Mouse (Mus musculus) midbrain, embryonic 14.5 days (tissue): ENCODE data around the gene Zfp72. TPM values are rescaled to one million over a fixed set of nuclear protein-coding genes. Genes with fewer than 3 reads are reported as not detected.

Experiments
- microRNA counts: library from miRNA; unstranded; fragments of <30 nt; microRNA quantifications from one replicate; lab custom pipeline; 2016
- microRNA-seq: library from miRNA; unstranded; fragments of <30 nt; microRNA quantifications from one replicate; pipeline ENCODE4, GENCODE M21; 2016
- polyA plus RNA-seq: library from polyadenylated mRNA; unstranded; fragments of >200 nt; fragmentation: Nextera tagmentation; extraction: Ambion mirVana; gene quantifications from 2 replicates; pipeline ENCODE4 v1.2.1, GENCODE M21; 2014

Zfp72 gene
- polyA plus RNA-seq, 1 experiment from 2014 or later, result 7.3 TPM

MicroRNAs within 50 kb of the gene (microRNA counts, 519-probe panel; counts per million panel counts)
- not detected for microRNA mmu-miR-692 (lab: Ali Mortazavi, UCI)

Small RNA genes lying within 50 kb of the gene (microRNA-seq; reads per million reads assigned to microRNA genes)
- not detected for gene Mir692-3

Other genes starting within 250 kb of the Zfp72 start
- 125 and 145 TPM in 2 replicates for gene Exoc3, start 182.1 kb downstream of the Zfp72 start, polyA plus RNA-seq
- 0.15 and 1.5 TPM in 2 replicates for gene Ahrr, start 98.5 kb downstream of the Zfp72 start, polyA plus RNA-seq
- 126 and 131 TPM in 2 replicates for gene Pdcd6, start 73.3 kb downstream of the Zfp72 start, polyA plus RNA-seq
- 153 and 196 TPM in 2 replicates for gene Sdha, start 40.6 kb downstream of the Zfp72 start, polyA plus RNA-seq
- gene Ccdc127, start 40.5 kb downstream of the Zfp72 start, polyA plus RNA-seq, result 41.7 and 46.2 TPM in 2 replicates
- not detected in 2 replicates for gene Lrrc14b, start 26.8 kb downstream of the Zfp72 start, polyA plus RNA-seq
- 95.1 and 98.2 TPM in 2 replicates for gene Ftl1-ps1, start 8.9 kb upstream of the Zfp72 start, polyA plus RNA-seq
- gene Zfp825, start 103.2 kb upstream of the Zfp72 start, polyA plus RNA-seq, result 14.3 and 15.2 TPM in 2 replicates
- gene Erap1, start 248.7 kb upstream of the Zfp72 start, polyA plus RNA-seq, result 2.1 and 4.6 TPM in 2 replicates